Mouse (Mus musculus): ENCODE data around the gene Retnlg. TPM values are rescaled to one million over a fixed set of nuclear protein-coding genes. Genes with fewer than 3 reads are reported as not detected.
"Not testable (repeated sequence)": the region's sequence is repeated elsewhere in the genome, so short reads cannot be mapped to it uniquely, and the experiment has no call there.

Gene Retnlg
- 82.0 and 94.6 TPM in 2 replicates for polyA plus RNA-seq (2015; fragmentation: Nextera tagmentation; extraction: Ambion mirVana)

GRCm38 (mm10) chr16:48872321-48872720, at the start of gene Retnlg:
Gene Retnlg, plus strand, starts transcription at chr16:48872621.
- 67% methylated on average over 4 of the region's 4 CpGs for WGBS (ENCODE audit: insufficient replicate concordance)
- ATAC-seq (0 out of 2 replicates have a peak, but pooled peaks have one; percentile 4), DNase-seq (no peak)
- no peak within 1 kb of the TSS; the same call in 1 of the 2 replicates for H3K27ac ChIP-seq (ENCODE audit: low read depth)
- H3K27me3 ChIP-seq (ENCODE audit: insufficient read depth, low read length), result no peaks in the 10 kb centered on the region
- no peak within 1 kb of the TSS for H3K4me2 ChIP-seq (ENCODE audit: low read depth, low read length)
- TF ChIP-seq CTCF (IDR thresholded peaks at IDR 0.05; ENCODE audit: low read depth) (no peak), EP300 (IDR thresholded peaks at IDR 0.05; ENCODE audit: low read depth) (no peak)
- peak within 1 kb of the TSS; percentile 1; the same call in 1 of the 2 replicates for H3K4me3 ChIP-seq (ENCODE audit: low read depth, low read length)
- H3K9me3 ChIP-seq (ENCODE audit: low read length), result no peaks in the 10 kb centered on the region
- H3K36me3 ChIP-seq (replicated peaks; ENCODE audit: insufficient read depth, low read length), result no peaks in the 10 kb centered on the region
- no peaks in the 10 kb centered on the region for H3K4me1 ChIP-seq (ENCODE audit: insufficient read depth)
- H3K9ac ChIP-seq (replicated peaks), result no peak within 1 kb of the TSS

- Histone ChIP-seq H3K9ac (replicated peaks) (no peak overlapping the region), H3K27me3 (ENCODE audit: insufficient read depth, low read length) (no peaks in the 10 kb centered on the region), H3K4me1 (ENCODE audit: insufficient read depth) (no peaks in the 10 kb centered on the region), H3K9me3 (ENCODE audit: low read length) (no peaks in the 10 kb centered on the region), H3K27ac (ENCODE audit: low read depth) (no peak overlapping the region), H3K4me2 (ENCODE audit: low read depth, low read length) (no peak overlapping the region), H3K4me3 (ENCODE audit: low read depth, low read length) (no peak overlapping the region), H3K36me3 (replicated peaks; ENCODE audit: insufficient read depth, low read length) (no peaks in the 10 kb centered on the region)
- ATAC-seq, result no peak
- no peak for DNase-seq
- WGBS (ENCODE audit: insufficient replicate concordance), result 71% methylated on average over 3 of the region's 3 CpGs
- TF ChIP-seq EP300 (IDR thresholded peaks at IDR 0.05; ENCODE audit: low read depth) (no peak), CTCF (IDR thresholded peaks at IDR 0.05; ENCODE audit: low read depth) (no peak)
These were observed 45.9 kb upstream of the Retnlg start for GRCm38 (mm10) chr16:48826474-48826873.

- Histone ChIP-seq H3K27me3 (ENCODE audit: insufficient read depth, low read length) (no peaks in the 10 kb centered on the region), H3K9ac (replicated peaks) (no peak overlapping the region), H3K36me3 (replicated peaks; ENCODE audit: insufficient read depth, low read length) (no peaks in the 10 kb centered on the region), H3K4me1 (ENCODE audit: insufficient read depth) (no peaks in the 10 kb centered on the region), H3K4me2 (ENCODE audit: low read depth, low read length) (no peak overlapping the region), H3K27ac (ENCODE audit: low read depth) (no peak overlapping the region), H3K9me3 (ENCODE audit: low read length) (no peaks in the 10 kb centered on the region), H3K4me3 (ENCODE audit: low read depth, low read length) (no peak overlapping the region)
- no peak for ATAC-seq
- TF ChIP-seq CTCF (IDR thresholded peaks at IDR 0.05; ENCODE audit: low read depth), result no peak
- DNase-seq, result no peak
- 36% methylated on average over 1 of the region's 1 CpGs for WGBS (ENCODE audit: insufficient replicate concordance)
These were observed 44.8 kb upstream of the Retnlg start for GRCm38 (mm10) chr16:48827625-48828024.

- Histone ChIP-seq H3K27me3 (ENCODE audit: insufficient read depth, low read length) (no peaks in the 10 kb centered on the region), H3K27ac (ENCODE audit: low read depth) (no peak overlapping the region), H3K36me3 (replicated peaks; ENCODE audit: insufficient read depth, low read length) (no peaks in the 10 kb centered on the region), H3K9me3 (ENCODE audit: low read length) (no peaks in the 10 kb centered on the region), H3K4me3 (ENCODE audit: low read depth, low read length) (no peak overlapping the region), H3K4me2 (ENCODE audit: low read depth, low read length) (no peak overlapping the region), H3K4me1 (ENCODE audit: insufficient read depth) (no peaks in the 10 kb centered on the region), H3K9ac (replicated peaks) (no peak overlapping the region)
- WGBS (ENCODE audit: insufficient replicate concordance), result 67% methylated on average over 4 of the region's 4 CpGs
- no peak for TF ChIP-seq EP300 (IDR thresholded peaks at IDR 0.05; ENCODE audit: low read depth)
- TF ChIP-seq CTCF (IDR thresholded peaks at IDR 0.05; ENCODE audit: low read depth), result no peak
- DNase-seq (no peak), ATAC-seq (no peak)
These were observed 43.4 kb upstream of the Retnlg start for GRCm38 (mm10) chr16:48829060-48829459.

GRCm38 (mm10) chr16:48832055-48832454, 40.4 kb upstream of the Retnlg start:
- TF ChIP-seq CTCF (IDR thresholded peaks at IDR 0.05; ENCODE audit: low read depth) (no peak), EP300 (IDR thresholded peaks at IDR 0.05; ENCODE audit: low read depth) (no peak)
- ATAC-seq, result no peak
- H3K27ac ChIP-seq (ENCODE audit: low read depth), result no peak overlapping the region
- H3K9me3 ChIP-seq (ENCODE audit: low read length), result no peaks in the 10 kb centered on the region
- H3K36me3 ChIP-seq (replicated peaks; ENCODE audit: insufficient read depth, low read length), result no peaks in the 10 kb centered on the region
- no peak for DNase-seq
- H3K4me2 ChIP-seq (ENCODE audit: low read depth, low read length), result no peak overlapping the region
- no peaks in the 10 kb centered on the region for H3K27me3 ChIP-seq (ENCODE audit: insufficient read depth, low read length)
- 71% methylated on average over 7 of the region's 8 CpGs for WGBS (ENCODE audit: insufficient replicate concordance)
- no peak overlapping the region for H3K4me3 ChIP-seq (ENCODE audit: low read depth, low read length)
- H3K9ac ChIP-seq (replicated peaks), result no peak overlapping the region
- H3K4me1 ChIP-seq (ENCODE audit: insufficient read depth), result no peaks in the 10 kb centered on the region

GRCm38 (mm10) chr16:48833626-48834025, 38.8 kb upstream of the Retnlg start:
- WGBS (ENCODE audit: insufficient replicate concordance), result 27% methylated on average over 1 of the region's 1 CpGs
- not testable (repeated sequence) for DNase-seq; H3K27ac ChIP-seq (ENCODE audit: low read depth); H3K27me3 ChIP-seq (ENCODE audit: insufficient read depth, low read length); H3K36me3 ChIP-seq (replicated peaks; ENCODE audit: insufficient read depth, low read length); H3K9me3 ChIP-seq (ENCODE audit: low read length); H3K4me2 ChIP-seq (ENCODE audit: low read depth, low read length); H3K4me3 ChIP-seq (ENCODE audit: low read depth, low read length); H3K4me1 ChIP-seq (ENCODE audit: insufficient read depth); H3K9ac ChIP-seq (replicated peaks)
- peak; percentile 23; the same call in 1 of the 2 replicates for ATAC-seq

- Histone ChIP-seq H3K9ac (replicated peaks) (no peak within 1 kb of the TSS), H3K9me3 (ENCODE audit: low read length) (no peaks in the 10 kb centered on the region), H3K27me3 (ENCODE audit: insufficient read depth, low read length) (no peaks in the 10 kb centered on the region), H3K4me3 (ENCODE audit: low read depth, low read length) (no peak within 1 kb of the TSS), H3K4me2 (ENCODE audit: low read depth, low read length) (no peak within 1 kb of the TSS), H3K4me1 (ENCODE audit: insufficient read depth) (no peaks in the 10 kb centered on the region), H3K36me3 (replicated peaks; ENCODE audit: insufficient read depth, low read length) (no peaks in the 10 kb centered on the region), H3K27ac (ENCODE audit: low read depth) (no peak within 1 kb of the TSS)
- TF ChIP-seq CTCF (IDR thresholded peaks at IDR 0.05; ENCODE audit: low read depth) (no peak), EP300 (IDR thresholded peaks at IDR 0.05; ENCODE audit: low read depth) (no peak)
- no peak for ATAC-seq
- DNase-seq, result no peak
- WGBS (ENCODE audit: insufficient replicate concordance), result 71% methylated on average over 3 of the region's 3 CpGs
These were observed 30.2 kb upstream of the Retnlg start, which contains the start of gene Retnla for GRCm38 (mm10) chr16:48842266-48842665. Gene Retnla, plus strand, starts transcription at chr16:48842551.

Measured in liver, postnatal 0 days (tissue).